In the genomic region with DNA sequence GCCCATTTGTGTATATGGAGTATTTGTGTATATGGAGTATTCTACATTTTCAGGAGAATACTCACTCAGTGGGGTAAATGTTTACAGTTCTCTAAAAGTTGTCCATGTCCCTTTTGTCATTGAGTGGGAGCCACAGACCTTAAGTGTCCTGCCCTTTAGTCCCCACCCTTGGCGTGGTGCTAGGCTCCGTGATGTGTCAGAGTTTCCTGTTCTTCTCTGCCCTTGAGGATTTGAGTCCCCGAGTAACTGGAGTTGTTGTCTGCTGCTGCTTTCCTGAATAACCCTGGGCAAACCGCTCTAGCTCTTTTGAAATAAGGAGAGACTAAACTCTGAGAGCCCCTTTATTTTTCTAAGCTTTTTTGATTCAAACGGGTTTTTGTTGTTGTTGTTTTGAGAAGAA, we compare ENCODE assay signal across 16 mouse cellular contexts. TPM values are rescaled to one million over a fixed set of nuclear protein-coding genes. Genes with fewer than 3 reads are reported as not detected.
DNase-seq lines count a peak whose midpoint lies in the region; ATAC-seq and TF ChIP-seq lines count a peak whose summit lies in the region.
"Had no signal": no experiment of that assay in that cellular context is flagged by ENCODE, and none has a peak within 500 bp of the region (broad histone marks: within the 10 kb centered on the region; RNA-seq: fewer than 3 reads in every experiment).

No protein-coding gene starts in this region.

- no peak for TF ChIP-seq CTCF in liver, adult 2 months (IDR thresholded peaks at IDR 0.05; ENCODE audit: low read depth, low read length)
- no peak for TF ChIP-seq CTCF in heart, postnatal 0 days (IDR thresholded peaks at IDR 0.05; ENCODE audit: low read depth)
- no peak for TF ChIP-seq CTCF in liver, postnatal 0 days (IDR thresholded peaks at IDR 0.05; ENCODE audit: low read depth)

- H3K79me2 ChIP-seq in liver, adult 2 months (ENCODE audit: control insufficient read depth, insufficient read depth, low read length) = peaks cover 18% of the 10 kb centered on the region; the same call in 1 of the 2 replicates

- no peak overlapping the region for H3K9ac ChIP-seq in liver, adult 2 months (ENCODE audit: low read depth, low read length)
- H3K9ac ChIP-seq in liver, embryonic 11.5 days (ENCODE audit: low read depth, low read length) = no peak overlapping the region
- no peak overlapping the region; the same call in 1 of the 2 replicates for H3K9ac ChIP-seq in heart, postnatal 0 days (replicated peaks; ENCODE audit: low read depth, low read length)
- no peak overlapping the region for H3K9ac ChIP-seq in liver, postnatal 0 days (replicated peaks)
- H3K9ac ChIP-seq: forebrain, postnatal 0 days; hindbrain, embryonic 12.5 days; neural tube, embryonic 12.5 days had no signal

- H3K36me3 ChIP-seq in liver, adult 2 months (ENCODE audit: control insufficient read depth, insufficient read depth, low read length) = peaks cover 12% of the 10 kb centered on the region; the same call in 1 of the 2 replicates
- H3K36me3 ChIP-seq in liver, embryonic 11.5 days (ENCODE audit: control insufficient read depth, insufficient read depth, low read length) = peaks cover 18% of the 10 kb centered on the region; the same call in 1 of the 2 replicates
- peaks cover 28% of the 10 kb centered on the region for H3K36me3 ChIP-seq in heart, postnatal 0 days (replicated peaks; ENCODE audit: control insufficient read depth, insufficient read depth, low read length)
- H3K36me3 ChIP-seq in liver, postnatal 0 days (replicated peaks; ENCODE audit: insufficient read depth, low read length) = peaks cover 44% of the 10 kb centered on the region

- H3K4me2 ChIP-seq in liver, embryonic 11.5 days = no peak overlapping the region
- H3K4me2 ChIP-seq in heart, postnatal 0 days (ENCODE audit: low read depth, low read length) = no peak overlapping the region
- peak overlapping the region; percentile 9; the same call in 1 of the 2 replicates for H3K4me2 ChIP-seq in liver, postnatal 0 days (ENCODE audit: low read depth, low read length)
- H3K4me2 ChIP-seq: hindbrain, embryonic 12.5 days; neural tube, embryonic 12.5 days had no signal

- peaks cover 26% of the 10 kb centered on the region for H3K4me1 ChIP-seq in liver, adult 2 months (ENCODE audit: control insufficient read depth, insufficient read depth, low read length)
- H3K4me1 ChIP-seq in liver, embryonic 11.5 days (replicated peaks; ENCODE audit: control insufficient read depth, insufficient read depth, low read length) = peaks cover 52% of the 10 kb centered on the region
- H3K4me1 ChIP-seq in heart, postnatal 0 days (ENCODE audit: control insufficient read depth, insufficient read depth) = peaks cover 57% of the 10 kb centered on the region
- peaks cover 46% of the 10 kb centered on the region for H3K4me1 ChIP-seq in liver, postnatal 0 days (ENCODE audit: insufficient read depth)

- TF ChIP-seq EP300 in heart, postnatal 0 days (IDR thresholded peaks at IDR 0.05; ENCODE audit: low read depth) = no peak
- TF ChIP-seq EP300 in liver, postnatal 0 days (IDR thresholded peaks at IDR 0.05; ENCODE audit: low read depth) = no peak

- no peaks in the 10 kb centered on the region for H3K27me3 ChIP-seq in liver, adult 2 months (ENCODE audit: control insufficient read depth, insufficient read depth, low read length)
- no peaks in the 10 kb centered on the region for H3K27me3 ChIP-seq in liver, embryonic 11.5 days (replicated peaks; ENCODE audit: control insufficient read depth, insufficient read depth, low read length)
- H3K27me3 ChIP-seq in heart, postnatal 0 days (ENCODE audit: control insufficient read depth, insufficient read depth, low read length) = no peaks in the 10 kb centered on the region
- H3K27me3 ChIP-seq in liver, postnatal 0 days (ENCODE audit: insufficient read depth, low read length) = no peaks in the 10 kb centered on the region
- H3K27me3 ChIP-seq: CH12.LX; hindbrain, embryonic 12.5 days; neural tube, embryonic 12.5 days had no signal

- no peak overlapping the region for H3K4me3 ChIP-seq in liver, adult 2 months (ENCODE audit: insufficient read depth, low read depth, low read length)
- H3K4me3 ChIP-seq in liver, embryonic 11.5 days (ENCODE audit: low read depth, low read length) = no peak overlapping the region
- H3K4me3 ChIP-seq in heart, postnatal 0 days (ENCODE audit: low read depth, low read length) = no peak overlapping the region
- no peak overlapping the region for H3K4me3 ChIP-seq in liver, postnatal 0 days (ENCODE audit: low read depth, low read length)
- H3K4me3 ChIP-seq: hindbrain, embryonic 12.5 days; neural tube, embryonic 12.5 days had no signal

- peak; percentile 23 for DNase-seq in liver, adult 2 months (ENCODE audit: extremely low read depth, low read depth, low spot score)
- no peak for DNase-seq in liver, embryonic 11.5 days (ENCODE audit: low spot score)
- DNase-seq in adrenal gland, postnatal 25 days = peak; percentile 45
- peak; percentile 31 for DNase-seq in heart, postnatal 0 days (ENCODE audit: low spot score)
- DNase-seq in liver, postnatal 0 days = no peak
- no peak for DNase-seq in left cerebral cortex, adult 11 months (ENCODE audit: low spot score)
- DNase-seq: cerebellum, postnatal 10 days; forebrain, postnatal 0 days; gastrocnemius, postnatal 14 days; thymus, postnatal 14 days had no signal

- no peak overlapping the region for H3K27ac ChIP-seq in liver, adult 2 months (replicated peaks; ENCODE audit: insufficient read depth, low read depth, low read length)
- H3K27ac ChIP-seq in liver, embryonic 11.5 days (ENCODE audit: low read depth, low read length) = no peak overlapping the region
- H3K27ac ChIP-seq in heart, postnatal 0 days (ENCODE audit: low read depth) = 0 out of 2 replicates have a peak overlapping the region, but pooled peaks have one; percentile 38
- 0 out of 2 replicates have a peak overlapping the region, but pooled peaks have one; percentile 12 for H3K27ac ChIP-seq in liver, postnatal 0 days (ENCODE audit: low read depth)
- H3K27ac ChIP-seq: hindbrain, embryonic 12.5 days; neural tube, embryonic 12.5 days had no signal

- WGBS in liver, adult 2 months = 58% methylated on average over 5 of the region's 5 CpGs
- 59% methylated on average over 5 of the region's 5 CpGs for WGBS in liver, embryonic 11.5 days
- 32% methylated on average over 5 of the region's 5 CpGs for WGBS in heart, postnatal 0 days
- WGBS in liver, postnatal 0 days (ENCODE audit: insufficient replicate concordance) = 63% methylated on average over 5 of the region's 5 CpGs

- no peaks in the 10 kb centered on the region for H3K9me3 ChIP-seq in liver, embryonic 11.5 days (ENCODE audit: control insufficient read depth, low read length)
- H3K9me3 ChIP-seq in heart, postnatal 0 days (replicated peaks; ENCODE audit: control insufficient read depth, low read length) = no peaks in the 10 kb centered on the region
- H3K9me3 ChIP-seq in liver, postnatal 0 days (ENCODE audit: low read length) = no peaks in the 10 kb centered on the region
- H3K9me3 ChIP-seq: hindbrain, embryonic 12.5 days; neural tube, embryonic 12.5 days had no signal

- no peak for TF ChIP-seq POLR2A in liver, adult 2 months (IDR thresholded peaks at IDR 0.05; ENCODE audit: extremely low read depth, insufficient read depth, low read length)

- ATAC-seq in liver, embryonic 11.5 days (replicated peaks; ENCODE audit: low FRiP score) = no peak
- no peak for ATAC-seq in heart, postnatal 0 days (ENCODE audit: insufficient read depth, low read depth)
- no peak for ATAC-seq in liver, postnatal 0 days
- no peak for ATAC-seq in activated CD4-positive, CD25-positive, alpha-beta regulatory T cell, adult 4 months
- ATAC-seq: forebrain, postnatal 0 days; lung, postnatal 0 days had no signal

RNA-seq across cellular contexts. Expression of a gene that starts 48.4 kb away (rescaled TPM):
- under 0.01 and 0.09 TPM in 2 replicates for total RNA-seq in liver, adult 2 months (2014; rRNA removed)
- polyA plus RNA-seq in liver, adult 2 months (2012; rRNA removed) = 0.06 and 0.10 TPM in 2 replicates
- polyA plus RNA-seq in liver, embryonic 11.5 days (2014; fragmentation: Nextera tagmentation; extraction: Ambion mirVana) = 0.15 and 0.31 TPM in 2 replicates
- 0.33 and 0.52 TPM in 2 replicates for total RNA-seq in adrenal gland, postnatal 25 days (2021)
- 0.11 TPM in 1 of 2 replicates, not detected in the other for total RNA-seq in heart, postnatal 0 days (2014; rRNA removed; ENCODE audit: low replicate concordance)
- polyA plus RNA-seq in heart, postnatal 0 days (2015; fragmentation: Nextera tagmentation; extraction: Ambion mirVana) = 0.22 TPM in 2 replicates
- polyA plus RNA-seq in liver, postnatal 0 days (2015; fragmentation: Nextera tagmentation; extraction: Ambion mirVana) = 0.02 TPM in 1 of 2 replicates, not detected in the other
- polyA plus RNA-seq in activated CD4-positive, CD25-positive, alpha-beta regulatory T cell, adult 4 months (2017; shearing (Covaris generic)) = under 1 TPM in 1 of 2 experiments, not detected in 1; 0.25 TPM
- total RNA-seq: CH12.LX; megakaryocyte-erythroid progenitor cell, adult 5-6 weeks had no signal

Comparison
In these comparisons a context has a peak if more than half of its experiments do, and no peak if none do; other contexts are left out.
1. DNase-seq: peak in liver, adult 2 months (single experiment), adrenal gland, postnatal 25 days (single experiment) and heart, postnatal 0 days (single experiment); none in liver, embryonic 11.5 days (single experiment), liver, postnatal 0 days (single experiment) and left cerebral cortex, adult 11 months (single experiment).
2. H3K27ac ChIP-seq: peak in heart, postnatal 0 days (single experiment) and liver, postnatal 0 days (single experiment); none in liver, adult 2 months (single experiment) and liver, embryonic 11.5 days (single experiment).